Mouse (Mus musculus): ENCODE measurements around the gene Fars2. TPM values are rescaled to one million over a fixed set of nuclear protein-coding genes. Genes with fewer than 3 reads are reported as not detected.
"Not testable (repeated sequence)": the region's sequence is repeated elsewhere in the genome, so short reads cannot be mapped to it uniquely, and the experiment has no call there.

The Fars2 gene
- total RNA-seq, 2 experiments from 2014 or later, result 87.9 to 92.2 TPM

DNA sequence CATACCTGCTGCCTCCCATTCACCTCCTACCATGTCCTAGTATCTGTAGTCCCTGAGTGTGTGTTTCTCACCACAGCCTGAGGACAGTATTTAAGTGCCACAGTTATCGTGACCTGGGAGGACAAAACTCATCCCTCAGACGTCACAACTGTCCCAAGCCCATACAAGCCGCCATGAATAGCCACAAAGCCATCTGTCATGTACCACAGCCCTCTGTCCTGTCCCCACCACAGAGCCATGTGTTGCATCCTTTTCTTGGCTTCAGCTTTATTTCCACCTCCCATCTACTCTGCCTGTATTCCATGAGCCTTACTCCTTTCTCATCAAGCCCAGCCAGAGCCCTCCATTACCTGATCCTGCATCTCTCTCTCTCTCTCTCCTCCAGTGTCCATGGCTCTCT, 244.2 kb downstream of the Fars2 start:
- DNase-seq (ENCODE audit: low spot score in 2 of 2), result no peak

DNA sequence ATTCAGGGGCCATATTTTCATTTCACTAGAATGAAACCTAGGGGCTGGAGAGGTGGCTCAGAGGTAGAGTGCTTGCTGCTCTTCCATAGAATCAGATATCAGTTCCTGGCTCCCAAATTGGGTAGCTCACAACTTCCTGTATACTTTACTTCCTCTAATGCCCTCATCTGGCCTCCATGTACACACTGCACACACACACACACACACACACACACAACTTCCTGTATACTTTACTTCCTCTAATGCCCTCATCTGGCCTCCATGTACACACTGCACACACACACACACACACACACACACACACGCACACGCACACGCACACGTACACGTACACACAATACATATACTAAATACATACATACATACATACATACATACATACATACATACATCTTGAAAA, 248.5 kb downstream of the Fars2 start:
- not testable (repeated sequence) for DNase-seq (ENCODE audit: low spot score in 2 of 2)

DNA sequence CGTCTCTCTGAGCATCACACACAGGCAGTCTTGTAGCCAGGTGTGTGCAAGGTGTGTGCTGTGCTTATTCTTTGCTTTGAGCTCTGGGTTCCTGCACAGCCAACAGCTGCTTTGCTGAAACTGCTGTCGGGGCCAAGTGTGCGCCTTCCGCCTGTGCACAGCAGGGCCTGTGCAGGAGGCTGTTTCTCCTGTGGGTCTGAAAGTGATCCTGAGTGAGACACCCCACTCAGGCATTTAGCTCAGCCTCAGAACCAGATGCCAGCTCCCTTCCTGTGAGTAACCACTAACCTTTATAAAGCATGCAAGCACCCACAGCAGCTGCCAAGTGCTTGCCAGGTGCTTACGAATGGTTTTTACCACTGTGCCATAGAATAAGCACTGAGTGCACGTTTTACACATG, 249.1 kb downstream of the Fars2 start:
- no peak for DNase-seq (ENCODE audit: low spot score in 2 of 2)

DNA sequence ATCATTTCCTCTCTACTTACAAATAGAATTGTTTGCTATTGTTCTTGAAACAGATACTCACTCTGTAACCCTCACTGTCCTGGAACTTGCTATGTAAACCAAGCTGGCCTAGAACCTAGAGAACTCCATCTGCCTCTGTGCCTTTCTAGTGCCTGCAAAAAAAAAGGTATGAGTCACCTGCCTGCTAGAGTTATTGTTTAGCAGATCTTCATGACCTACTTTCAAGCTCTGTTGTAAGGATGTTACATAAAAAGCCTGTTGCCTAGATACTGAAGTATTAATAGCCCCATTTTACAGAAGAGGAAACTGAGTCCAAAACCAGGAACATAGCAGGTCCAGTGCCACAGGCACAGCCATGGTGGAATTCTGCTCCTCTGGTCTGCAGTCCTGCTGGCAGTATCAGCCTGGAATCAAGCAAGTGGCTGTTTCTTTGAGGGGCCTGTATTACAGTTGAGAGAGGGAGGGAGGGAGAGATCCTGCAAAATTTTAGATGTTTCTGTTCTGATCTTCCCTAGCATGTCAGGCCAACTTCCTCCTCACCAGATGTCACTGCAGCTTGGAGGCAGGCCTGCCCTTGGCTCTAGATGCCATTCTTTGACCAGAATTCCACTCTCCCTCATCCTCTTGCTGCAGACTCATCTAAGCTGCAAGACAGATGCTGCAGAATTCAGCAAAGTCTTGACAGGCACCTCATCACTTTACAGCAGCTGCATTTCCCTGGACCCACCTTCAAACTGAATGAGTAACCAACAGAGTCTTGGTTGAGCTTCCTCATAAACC, 250.7 kb downstream of the Fars2 start:
- DNase-seq (ENCODE audit: low spot score in 2 of 2), result no peak

DNA sequence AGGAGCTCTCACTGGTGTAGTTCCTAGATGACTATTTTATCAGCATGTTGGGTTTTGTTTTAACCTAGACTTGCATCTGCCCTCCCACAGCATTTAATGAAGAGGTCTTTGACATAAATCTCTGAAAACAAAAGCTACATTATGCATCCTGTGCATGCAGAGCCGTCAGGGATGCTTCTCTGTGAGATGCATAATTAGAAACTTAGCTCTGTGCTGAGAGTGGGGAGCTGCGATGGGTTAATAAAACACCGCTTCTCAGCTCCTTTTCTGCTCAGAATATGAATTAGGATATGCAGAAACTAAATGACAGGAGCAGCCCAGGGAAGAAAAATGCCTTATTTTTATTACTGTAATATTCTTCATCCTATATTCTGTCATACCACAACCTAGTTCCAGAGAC, 251.6 kb downstream of the Fars2 start:
- DNase-seq (ENCODE audit: low spot score in 2 of 2), result no peak

DNA sequence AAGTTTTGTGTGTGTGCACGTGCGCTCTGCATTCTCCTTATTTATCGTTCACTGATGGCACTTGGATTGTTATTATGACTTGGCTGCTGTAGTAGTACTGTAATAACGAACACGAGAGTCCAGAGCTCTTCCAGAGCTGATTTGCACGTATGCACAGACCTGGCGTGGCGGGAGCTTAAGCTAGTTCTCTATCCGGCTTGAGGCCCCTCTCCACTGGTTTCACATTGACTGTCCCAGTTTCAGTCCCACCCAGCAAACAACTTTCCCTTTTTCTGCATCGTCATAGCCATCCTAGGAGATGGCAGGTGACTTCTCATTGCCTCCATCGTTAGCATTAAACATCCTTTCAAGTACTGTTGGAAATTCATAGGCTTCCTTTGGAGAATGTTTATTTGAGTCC, 252.2 kb downstream of the Fars2 start:
- no peak for DNase-seq (ENCODE audit: low spot score in 2 of 2)

DNA sequence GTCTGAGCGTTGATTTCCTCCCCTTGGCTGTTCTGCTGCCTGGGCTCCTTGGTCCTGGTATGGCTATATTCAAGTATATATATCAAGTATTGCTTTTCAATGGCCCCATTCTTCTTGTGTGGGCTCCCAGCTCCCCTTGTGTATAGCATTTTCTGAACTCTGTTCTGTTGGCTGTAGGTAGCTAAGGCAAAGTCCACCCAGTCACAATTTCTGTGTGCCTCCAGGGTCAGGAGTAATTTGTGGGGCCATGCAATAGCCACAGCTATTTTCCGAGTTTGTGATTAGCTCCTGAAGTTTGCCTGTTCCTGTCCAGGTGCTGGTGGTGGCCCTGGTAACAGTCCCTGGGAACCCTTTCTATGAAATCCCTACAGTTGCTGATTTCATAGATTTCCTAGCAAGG, 266.0 kb downstream of the Fars2 start:
- no peak for DNase-seq (ENCODE audit: low spot score in 2 of 2)

DNA sequence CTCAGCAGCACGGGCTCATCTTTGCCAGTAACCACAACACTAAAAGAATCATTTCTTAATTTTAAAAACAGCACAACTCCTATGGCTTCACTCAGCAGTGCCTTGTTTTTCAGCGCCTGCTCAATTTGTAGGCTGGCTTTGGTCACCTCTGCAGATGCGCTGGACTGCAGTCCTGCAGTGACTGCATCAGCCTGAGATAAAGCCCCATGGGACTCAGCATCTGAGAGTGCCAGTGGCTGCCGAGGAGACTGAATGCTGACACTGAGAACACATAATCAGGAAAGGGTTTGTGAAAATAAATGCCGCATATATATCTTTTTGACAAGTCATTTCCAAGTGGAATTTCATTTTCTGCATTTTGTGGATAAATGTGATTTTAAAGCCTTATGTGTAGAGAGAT, 268.9 kb downstream of the Fars2 start:
- no peak for DNase-seq (ENCODE audit: low spot score in 2 of 2)

DNA sequence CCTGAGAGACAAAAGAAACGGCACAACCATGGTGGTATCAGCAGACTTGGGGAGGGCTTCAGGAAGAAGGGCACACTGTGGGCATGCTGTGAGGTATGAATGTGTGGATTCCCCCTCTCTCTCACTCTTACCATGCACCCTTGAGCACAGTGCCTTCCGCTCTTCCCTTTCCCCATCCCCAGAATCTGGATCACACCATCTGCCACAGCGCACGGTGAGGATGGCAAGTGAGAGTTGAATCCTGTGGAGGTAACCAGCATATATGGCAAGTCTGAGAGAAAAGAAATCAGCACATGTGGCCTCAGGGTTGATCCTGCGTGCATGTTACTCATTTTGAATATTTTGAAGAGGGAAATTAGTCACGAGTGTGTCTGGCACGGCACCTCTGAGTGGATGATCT, 274.7 kb downstream of the Fars2 start:
- DNase-seq (ENCODE audit: low spot score in 2 of 2), result no peak

DNA sequence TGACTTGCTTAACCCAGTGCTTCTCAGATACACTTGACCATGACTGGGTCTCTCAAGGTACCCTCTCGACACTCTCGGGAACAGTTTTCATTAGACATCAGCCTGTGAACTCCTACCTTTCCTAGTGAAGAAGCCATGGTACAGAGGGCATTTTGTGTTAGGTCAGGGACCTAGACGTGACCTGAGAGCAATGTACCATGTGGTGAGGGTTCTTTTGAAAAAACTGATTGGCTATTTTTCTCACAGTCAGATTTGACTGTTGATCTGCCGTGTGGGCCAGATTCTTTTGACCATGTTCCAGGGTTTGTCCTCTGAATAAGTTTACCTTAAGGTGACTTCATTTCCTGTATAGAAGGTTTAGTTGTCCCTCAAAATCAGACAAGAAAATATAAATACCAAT, 275.5 kb downstream of the Fars2 start:
- no peak for DNase-seq (ENCODE audit: low spot score in 2 of 2)

DNA sequence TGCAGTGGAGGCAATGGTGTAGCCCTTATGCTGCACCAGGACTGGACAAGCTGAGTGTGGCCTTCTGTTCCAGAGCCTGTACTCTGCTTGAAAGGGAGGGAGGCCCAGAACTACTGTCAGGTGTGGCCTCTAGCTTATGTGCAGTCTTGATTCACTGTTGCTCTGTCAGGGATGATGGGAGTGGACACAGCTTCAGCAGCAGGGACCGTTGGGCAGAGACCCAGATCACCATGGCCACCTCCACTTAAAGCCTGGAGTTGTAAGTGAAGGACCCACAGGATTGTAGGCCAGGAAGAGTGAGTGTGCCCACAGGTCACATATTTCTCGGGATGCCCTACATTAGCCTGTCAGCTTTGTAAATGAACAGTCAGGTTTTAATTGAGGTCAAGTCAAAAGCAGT, 283.8 kb downstream of the Fars2 start:
- no peak for DNase-seq (ENCODE audit: low spot score in 2 of 2)

DNA sequence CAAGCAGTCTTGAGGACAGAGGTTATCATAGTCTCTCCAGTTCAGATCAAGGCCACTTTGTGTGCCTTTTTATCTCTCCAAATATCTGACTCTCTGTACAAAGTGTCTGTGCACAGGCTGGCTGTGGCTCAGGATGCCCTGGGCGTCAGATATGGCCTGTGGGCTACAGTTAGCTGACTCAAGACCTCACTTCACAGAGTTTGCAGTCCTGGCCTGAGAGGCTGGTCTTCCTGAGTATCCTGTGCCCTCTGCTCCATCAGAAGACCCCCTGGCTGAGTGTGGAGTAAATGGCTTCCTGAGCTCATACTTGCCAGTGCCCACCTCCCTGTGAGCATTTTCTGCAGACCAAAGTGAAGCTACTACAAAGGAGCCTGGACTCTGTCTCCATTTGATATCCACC, 296.1 kb downstream of the Fars2 start:
- DNase-seq (ENCODE audit: low spot score in 2 of 2), result no peak

DNA sequence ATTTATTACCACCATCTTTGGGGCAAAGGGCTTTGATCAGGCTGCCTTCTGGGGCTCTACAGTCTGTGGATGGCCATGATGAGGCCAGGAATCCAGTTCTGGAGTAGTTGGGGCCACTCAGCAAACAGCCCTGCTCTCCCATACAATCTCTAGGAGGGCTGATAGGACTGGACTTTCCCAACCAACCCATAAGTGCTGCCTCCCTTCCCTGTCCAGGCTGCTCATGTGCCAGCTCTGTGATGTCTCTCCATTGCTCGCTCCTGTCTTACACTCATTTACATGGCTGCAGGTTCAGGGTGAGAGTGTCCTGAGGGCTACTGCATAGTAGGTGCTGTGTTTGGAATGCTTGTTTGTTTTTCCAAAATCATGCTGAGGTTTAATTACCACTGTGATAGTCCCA, 298.0 kb downstream of the Fars2 start:
- DNase-seq (ENCODE audit: low spot score in 2 of 2), result no peak

DNA sequence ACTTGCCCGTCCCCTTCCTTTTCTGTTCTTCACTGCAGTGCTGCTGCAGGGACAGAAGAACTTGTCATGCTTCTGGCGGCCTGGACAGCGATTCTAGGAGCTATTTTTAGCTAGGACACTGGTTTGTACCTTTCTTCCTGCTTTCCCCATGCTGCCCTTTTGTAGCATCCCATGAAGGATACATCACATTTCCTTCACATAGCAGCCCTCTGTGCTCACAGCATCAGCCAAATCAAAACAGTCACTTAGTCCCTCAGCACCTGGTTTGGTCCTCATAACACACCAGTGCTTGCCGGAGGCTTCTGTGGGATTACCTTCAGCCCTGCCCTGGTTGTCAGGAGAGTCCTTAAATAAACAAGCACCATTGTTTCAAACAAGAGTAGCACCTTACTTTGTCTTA, 299.3 kb downstream of the Fars2 start:
- no peak for DNase-seq (ENCODE audit: low spot score in 2 of 2)

DNA sequence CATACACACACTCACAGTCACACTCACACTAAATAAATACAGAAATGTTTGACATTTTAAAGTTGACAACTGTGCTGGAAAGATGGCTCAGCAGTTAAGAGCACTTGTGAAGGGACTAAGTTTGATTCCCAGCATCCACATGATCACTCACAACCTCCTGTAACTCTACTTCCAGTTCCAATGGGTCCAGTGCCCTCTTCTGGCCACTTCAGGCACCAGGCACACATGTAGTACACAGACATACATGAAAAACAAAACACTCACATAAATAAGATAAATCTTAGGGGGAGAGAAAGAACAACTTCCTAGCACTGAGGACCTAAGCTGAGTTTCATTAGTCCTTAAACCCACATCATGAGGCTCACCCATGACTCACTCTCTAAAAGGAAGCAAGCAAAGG, 302.1 kb downstream of the Fars2 start:
- no peak for DNase-seq (ENCODE audit: low spot score in 2 of 2)

DNA sequence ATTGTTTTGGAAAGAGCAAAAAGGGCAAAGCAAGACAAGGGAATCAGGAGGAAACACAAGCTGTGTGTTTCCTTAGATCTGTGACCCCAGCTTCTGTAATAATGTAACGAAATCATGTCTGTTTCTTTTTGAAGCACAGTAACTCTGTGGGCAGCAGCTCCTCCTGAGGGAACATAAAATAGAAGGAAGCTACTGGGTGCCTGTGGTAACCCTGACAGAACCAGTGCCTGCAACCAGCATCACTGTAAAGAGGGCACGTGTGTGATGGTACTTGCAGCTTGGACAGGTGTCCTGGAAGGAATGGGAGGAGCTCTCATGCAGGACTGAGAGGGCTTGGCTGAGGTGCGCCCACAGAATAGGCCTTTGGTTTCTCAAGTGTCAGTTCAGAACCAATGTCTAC, 305.2 kb downstream of the Fars2 start:
- no peak for DNase-seq (ENCODE audit: low spot score in 2 of 2)

DNA sequence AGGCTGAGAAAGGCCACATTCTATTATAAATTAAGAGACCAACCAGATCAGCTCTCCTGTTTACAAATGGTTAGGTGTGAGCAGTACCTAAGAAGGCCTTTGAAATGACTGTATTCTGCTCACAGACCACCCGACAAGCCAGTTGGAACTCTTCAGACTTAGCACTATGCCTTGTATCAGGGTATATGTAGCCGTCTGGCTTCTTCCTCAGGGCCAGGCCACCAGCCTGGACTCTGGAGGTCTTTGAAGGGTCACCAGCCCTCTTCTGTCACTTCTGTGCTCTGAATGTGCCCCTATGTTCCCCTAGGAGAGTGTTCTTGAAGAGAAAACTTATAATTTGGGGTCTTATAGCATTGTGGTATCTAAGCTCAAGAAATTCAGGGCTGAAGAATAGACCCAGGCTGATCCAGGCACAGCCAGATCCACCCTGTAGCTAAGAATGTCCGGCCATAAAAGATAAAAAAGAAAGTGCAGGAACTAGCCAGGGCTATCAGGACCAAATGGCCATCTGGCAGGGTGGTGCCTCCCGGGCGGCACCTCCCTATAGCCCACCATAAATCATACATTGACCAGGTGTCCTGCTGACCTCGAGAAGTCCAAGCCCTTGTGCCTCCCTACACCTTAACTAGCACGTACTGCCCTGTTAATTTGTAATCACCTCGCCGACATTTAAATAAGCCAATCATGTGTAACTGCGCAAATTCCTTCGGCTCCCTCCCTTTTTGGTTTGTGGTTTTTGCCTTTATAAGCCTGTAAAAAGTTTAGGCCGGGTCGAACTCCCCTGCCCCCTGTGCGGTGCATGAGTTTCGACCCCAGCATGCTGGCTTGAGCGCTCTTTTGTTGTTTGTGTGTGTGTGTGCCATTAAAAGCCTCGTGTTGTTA, 308.9 kb downstream of the Fars2 start:
- DNase-seq (ENCODE audit: low spot score in 2 of 2), result not testable (repeated sequence)

DNA sequence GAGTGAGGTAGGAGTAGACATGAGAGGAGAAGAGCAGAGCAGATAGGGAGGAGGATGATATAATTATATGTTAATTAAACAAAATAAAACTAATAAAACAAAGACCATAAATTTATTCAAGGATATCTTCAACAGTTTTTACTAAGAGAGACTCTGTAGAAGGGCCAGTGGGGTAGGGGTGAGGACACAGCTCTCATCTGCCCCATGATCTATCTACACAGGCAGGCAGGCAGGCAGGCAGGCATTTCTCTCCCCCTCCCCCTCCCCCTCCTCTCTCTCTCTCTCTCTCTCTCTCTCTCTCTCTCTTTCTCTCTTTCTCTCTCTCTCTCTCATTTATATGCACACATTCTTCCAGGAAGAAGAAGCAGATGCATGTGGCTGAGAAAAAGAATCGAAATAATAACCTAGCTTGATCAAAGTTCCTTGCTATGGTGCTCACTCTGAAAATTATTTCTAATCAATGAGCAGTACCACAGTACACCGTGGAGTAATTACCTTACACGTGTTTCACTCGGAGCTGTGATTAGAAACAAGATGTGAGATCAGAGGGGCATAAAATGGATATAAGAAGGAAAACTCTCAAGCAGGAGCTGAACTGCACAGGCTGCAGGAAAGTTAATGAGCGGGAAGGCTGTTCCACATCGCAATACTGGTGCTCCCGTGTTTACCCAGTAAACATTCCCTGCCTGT, 312.4 kb downstream of the Fars2 start:
- DNase-seq (ENCODE audit: low spot score in 2 of 2), result no peak

DNA sequence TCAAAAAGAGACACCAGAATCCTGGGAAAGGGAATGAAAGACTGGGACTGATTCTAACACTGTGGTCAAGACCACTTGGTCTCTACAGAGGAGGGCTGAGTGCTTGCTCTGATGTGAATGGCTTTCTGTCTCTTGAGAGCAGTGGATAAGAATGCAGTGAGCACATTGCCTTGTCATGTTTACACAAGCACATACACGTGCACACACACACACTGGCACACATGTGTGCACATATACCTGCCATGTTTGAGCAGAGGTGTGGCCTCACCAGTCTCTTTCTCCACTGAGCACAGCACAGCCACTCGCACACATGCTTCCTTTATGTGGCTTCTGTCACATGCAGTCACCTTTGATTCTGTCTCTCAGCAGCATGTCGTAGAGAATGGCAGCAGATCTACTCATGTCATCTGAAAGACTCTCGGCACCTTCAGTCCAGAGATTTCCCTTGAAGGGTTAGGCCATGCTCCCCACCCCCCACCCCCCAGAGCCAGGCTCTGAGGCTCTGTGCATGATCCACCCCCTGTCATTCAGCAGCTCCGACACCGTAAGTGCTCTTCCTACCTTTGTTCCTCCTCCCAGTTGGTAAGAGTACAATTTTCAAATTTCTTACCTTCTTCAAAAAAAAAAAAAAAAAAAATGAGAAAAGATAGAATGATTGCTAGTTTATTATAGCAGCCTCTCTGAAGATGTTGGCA, 313.4 kb downstream of the Fars2 start:
- no peak for DNase-seq (ENCODE audit: low spot score in 2 of 2)

DNA sequence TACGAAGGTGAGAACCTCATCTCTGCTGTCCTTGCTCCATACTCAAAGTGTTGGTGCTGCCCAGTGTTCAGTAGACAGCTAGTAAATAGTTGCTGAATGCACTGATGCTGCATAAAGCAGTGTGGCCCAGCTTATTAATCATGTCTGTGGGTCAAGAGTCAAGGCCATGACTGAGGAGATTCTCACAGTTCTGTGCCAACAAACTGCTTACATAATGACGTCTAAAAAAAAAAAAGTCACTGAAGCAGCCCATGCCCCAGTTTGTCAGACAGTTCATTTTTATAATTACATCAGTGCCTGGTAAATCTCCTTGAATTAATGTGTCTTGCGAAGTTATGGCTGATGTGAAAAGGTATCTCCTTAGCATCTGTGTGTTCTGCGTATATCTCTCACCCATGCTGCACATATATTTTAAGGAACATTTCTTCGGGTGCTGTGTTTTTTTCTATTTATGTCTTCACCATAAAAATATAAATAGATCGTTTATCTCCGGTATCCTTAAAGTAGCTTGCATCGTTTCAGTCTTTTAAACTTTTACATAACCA, 314.8 kb downstream of the Fars2 start:
- DNase-seq (ENCODE audit: low spot score in 2 of 2), result no peak
